Mouse (Mus musculus) bone marrow, adult 2 months (tissue): Measurements from ENCODE around the gene Samd4.

Experiments used
- CTCF ChIP-seq: fragments of 200-500 bp; IDR thresholded peaks from 2 replicates; pipeline ENCODE4 v1.5.1; 2011; ENCODE audit warnings: low read length, control low read depth; ENCODE audit not compliant: control insufficient read depth, insufficient read depth
- POLR2A ChIP-seq: fragments of 200-500 bp; IDR thresholded peaks from 2 replicates; pipeline ENCODE4 v1.6.1; 2011; ENCODE audit warnings: low read depth, mild to moderate bottlenecking, control low read depth, low read length, borderline replicate concordance; ENCODE audit not compliant: control insufficient read depth

DNA sequence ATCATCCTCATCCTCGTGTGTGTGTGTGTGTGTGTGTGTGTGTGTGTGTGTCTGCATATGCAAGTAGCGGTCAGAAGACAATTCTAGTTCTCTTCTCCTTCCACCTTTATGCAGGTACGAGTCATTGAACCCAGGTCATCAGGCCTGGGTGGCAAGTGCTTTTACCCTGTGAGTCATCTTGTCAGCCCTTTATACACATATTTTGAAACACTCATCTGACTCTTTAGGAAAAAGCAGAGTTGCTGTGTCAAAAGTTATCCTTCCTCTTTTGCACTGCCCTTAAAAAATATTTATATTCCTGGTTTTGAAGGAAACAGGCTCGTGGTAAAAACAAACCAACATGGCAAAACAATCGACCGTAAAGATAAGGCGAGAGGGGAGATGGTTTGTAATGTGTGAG, 29.8 kb downstream of the Samd4 start:
- TF ChIP-seq CTCF: no peak
- no peak for TF ChIP-seq POLR2A
